Mouse (Mus musculus) cerebellum, postnatal 14 days (tissue): ENCODE results near the gene Gm13212.
"Not testable (repeated sequence)": the region's sequence is repeated elsewhere in the genome, so short reads cannot be mapped to it uniquely, and the experiment has no call there.

Source experiments
- DNase-seq, 2 experiments: peaks; one replicate each; pipeline ENCODE4 v3.0.0; 2021; ENCODE audit warnings: mixed read lengths in 2 of 2

The Gm13212 gene

GRCm38 (mm10) chr4:145585078-145585477 is at the start of gene Gm13212:
TSS of gene Gm13212 (plus strand) at chr4:145585166.
- DNase-seq, result not testable (repeated sequence)

- DNase-seq, result not testable (repeated sequence)
Measured at GRCm38 (mm10) chr4:145543861-145544260, 41.1 kb upstream of the Gm13212 start.

- DNase-seq, result not testable (repeated sequence)
Measured at GRCm38 (mm10) chr4:145545106-145545505, 39.9 kb upstream of the Gm13212 start.

- DNase-seq, result not testable (repeated sequence)
Measured at GRCm38 (mm10) chr4:145545734-145546349, 39.1 kb upstream of the Gm13212 start.

- not testable (repeated sequence) for DNase-seq
Measured at GRCm38 (mm10) chr4:145546477-145546876, 38.5 kb upstream of the Gm13212 start.

GRCm38 (mm10) chr4:145556680-145557079 is 28.3 kb upstream of the Gm13212 start:
- no peak for DNase-seq

- DNase-seq, result no peak
Measured at GRCm38 (mm10) chr4:145559505-145560099, 25.4 kb upstream of the Gm13212 start.

GRCm38 (mm10) chr4:145564111-145564821 is 20.7 kb upstream of the Gm13212 start:
- DNase-seq, result no peak

- not testable (repeated sequence) for DNase-seq
Measured at GRCm38 (mm10) chr4:145570461-145570860, 14.5 kb upstream of the Gm13212 start.

GRCm38 (mm10) chr4:145576623-145577022 is 8.3 kb upstream of the Gm13212 start:
- not testable (repeated sequence) for DNase-seq

- not testable (repeated sequence) for DNase-seq
Measured at GRCm38 (mm10) chr4:145580333-145580732, 4.6 kb upstream of the Gm13212 start.

- DNase-seq, result not testable (repeated sequence)
Measured at GRCm38 (mm10) chr4:145586046-145586445, 1.1 kb downstream of the Gm13212 start.

GRCm38 (mm10) chr4:145594183-145594582 is 9.2 kb downstream of the Gm13212 start:
- not testable (repeated sequence) for DNase-seq

- DNase-seq, result not testable (repeated sequence)
Measured at GRCm38 (mm10) chr4:145594798-145595197, 9.8 kb downstream of the Gm13212 start.

GRCm38 (mm10) chr4:145640416-145641185 is 55.6 kb downstream of the Gm13212 start:
- not testable (repeated sequence) for DNase-seq

- not testable (repeated sequence) for DNase-seq
Measured at GRCm38 (mm10) chr4:145670385-145670784, 85.4 kb downstream of the Gm13212 start, which contains the start of gene Zfp980. TSS of gene Zfp980 (plus strand) at chr4:145670685.

- not testable (repeated sequence) for DNase-seq
Measured at GRCm38 (mm10) chr4:145674286-145674780, 89.4 kb downstream of the Gm13212 start.
